Mouse (Mus musculus): ENCODE data around the gene Ajap1. TPM values are rescaled to one million over a fixed set of nuclear protein-coding genes. Genes with fewer than 3 reads are reported as not detected.

Ajap1 gene
- polyA plus RNA-seq, 1 experiment from 2014 or later, result 8.9 TPM

DNA sequence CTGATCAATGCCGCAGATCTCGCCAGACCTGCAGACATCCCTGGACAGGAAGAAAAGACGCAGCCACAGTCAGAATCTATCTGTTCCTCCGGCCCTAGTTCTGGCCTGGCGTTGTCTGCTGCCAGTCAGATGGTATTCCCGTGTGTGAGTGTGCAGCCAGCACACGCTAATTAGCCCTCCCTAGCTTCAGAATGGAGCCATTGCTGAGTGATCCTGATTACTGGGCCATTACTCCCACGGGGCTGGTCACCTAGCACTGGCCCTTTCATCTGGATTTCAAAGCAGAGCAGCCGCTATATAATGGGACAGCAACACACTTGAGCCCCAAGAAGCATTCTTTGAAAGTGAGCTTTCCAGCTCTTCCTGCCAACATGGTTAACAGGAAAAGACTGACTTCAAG lies 9.8 kb upstream of the Ajap1 start:
- WGBS, result 53% methylated on average over 9 of the region's 9 CpGs
- peaks cover 9% of the 10 kb centered on the region; the same call in 1 of the 2 replicates for H3K4me1 ChIP-seq (ENCODE audit: control insufficient read depth, insufficient read depth, low read length)
- H3K27me3 ChIP-seq (ENCODE audit: control insufficient read depth, insufficient read depth, low read length), result no peaks in the 10 kb centered on the region
- no peak overlapping the region for H3K27ac ChIP-seq (replicated peaks; ENCODE audit: low read depth, low read length)
- ATAC-seq (ENCODE audit: low FRiP score, low TSS enrichment) (no peak), DNase-seq (peak; percentile 56)
- H3K4me3 ChIP-seq (replicated peaks; ENCODE audit: low read depth, low read length), result no peak overlapping the region
- no peak overlapping the region for H3K9ac ChIP-seq (replicated peaks; ENCODE audit: low read length)
- no peaks in the 10 kb centered on the region for H3K9me3 ChIP-seq (ENCODE audit: control insufficient read depth, low read length)
- H3K4me2 ChIP-seq (ENCODE audit: low read length), result no peak overlapping the region
- no peaks in the 10 kb centered on the region for H3K36me3 ChIP-seq (ENCODE audit: control insufficient read depth, insufficient read depth, low read length)

DNA sequence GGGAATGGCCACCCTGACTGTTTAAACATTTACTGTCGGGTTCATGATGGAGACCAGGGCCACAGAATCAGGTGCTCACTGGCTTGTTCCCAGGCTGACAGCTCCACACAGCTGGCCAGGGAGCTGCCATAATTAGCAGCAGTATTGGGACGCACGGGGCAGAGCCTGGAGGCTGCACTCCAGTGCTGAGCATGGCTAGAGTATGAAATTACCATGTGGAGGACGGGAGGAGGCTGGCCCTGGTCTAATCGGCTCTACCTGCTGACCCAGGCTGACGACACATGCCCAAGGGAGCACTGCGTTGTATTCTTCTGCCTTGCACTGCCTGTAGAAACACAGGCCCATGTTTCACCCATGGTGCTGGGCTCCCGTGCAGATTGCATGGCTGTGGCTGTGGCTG lies 6.5 kb upstream of the Ajap1 start:
- no peak overlapping the region for H3K4me3 ChIP-seq (replicated peaks; ENCODE audit: low read depth, low read length)
- no peaks in the 10 kb centered on the region for H3K9me3 ChIP-seq (ENCODE audit: control insufficient read depth, low read length)
- no peaks in the 10 kb centered on the region for H3K27me3 ChIP-seq (ENCODE audit: control insufficient read depth, insufficient read depth, low read length)
- no peak overlapping the region for H3K9ac ChIP-seq (replicated peaks; ENCODE audit: low read length)
- 72% methylated on average over 8 of the region's 8 CpGs for WGBS
- H3K4me2 ChIP-seq (ENCODE audit: low read length), result no peak overlapping the region
- no peak overlapping the region for H3K27ac ChIP-seq (replicated peaks; ENCODE audit: low read depth, low read length)
- DNase-seq, result no peak
- H3K4me1 ChIP-seq (ENCODE audit: control insufficient read depth, insufficient read depth, low read length), result peaks cover 9% of the 10 kb centered on the region; the same call in 1 of the 2 replicates
- ATAC-seq (ENCODE audit: low FRiP score, low TSS enrichment), result no peak
- no peaks in the 10 kb centered on the region for H3K36me3 ChIP-seq (ENCODE audit: control insufficient read depth, insufficient read depth, low read length)

DNA sequence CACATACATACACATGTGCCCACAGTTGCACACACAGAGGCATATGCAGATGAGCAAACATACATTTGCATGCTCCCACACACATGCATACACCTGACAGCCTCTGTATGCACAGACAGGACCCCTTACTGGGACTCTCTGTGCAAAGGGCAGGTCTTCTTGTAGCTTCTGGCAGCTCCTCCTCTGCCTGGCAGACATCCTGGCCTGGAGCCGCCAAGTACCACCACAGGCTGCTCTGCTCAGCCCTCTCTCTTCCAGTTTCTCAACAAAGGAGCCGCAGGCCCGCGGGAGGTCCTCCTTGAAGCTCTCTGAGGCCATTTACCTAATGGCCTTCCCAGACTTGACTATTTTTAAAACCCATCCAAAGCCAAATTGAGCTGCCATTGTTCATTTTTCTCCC lies 3.3 kb upstream of the Ajap1 start:
- no peak for ATAC-seq (ENCODE audit: low FRiP score, low TSS enrichment)
- H3K4me1 ChIP-seq (ENCODE audit: control insufficient read depth, insufficient read depth, low read length), result peaks cover 17% of the 10 kb centered on the region; the same call in 1 of the 2 replicates

GRCm38 (mm10) chr4:153484392-153484791 lies 1.8 kb upstream of the Ajap1 start:
- H3K4me1 ChIP-seq (ENCODE audit: control insufficient read depth, insufficient read depth, low read length), result peaks cover 29% of the 10 kb centered on the region; the same call in 1 of the 2 replicates

More for the DNA sequence above, 3.3 kb upstream of the Ajap1 start:
- Histone ChIP-seq H3K36me3 (ENCODE audit: control insufficient read depth, insufficient read depth, low read length) (no peaks in the 10 kb centered on the region), H3K4me3 (replicated peaks; ENCODE audit: low read depth, low read length) (no peak overlapping the region), H3K27ac (replicated peaks; ENCODE audit: low read depth, low read length) (no peak overlapping the region), H3K27me3 (ENCODE audit: control insufficient read depth, insufficient read depth, low read length) (0 out of 2 replicates have a peak, but pooled peaks cover 3% of the 10 kb centered on the region), H3K9ac (replicated peaks; ENCODE audit: low read length) (no peak overlapping the region), H3K4me2 (ENCODE audit: low read length) (no peak overlapping the region), H3K9me3 (ENCODE audit: control insufficient read depth, low read length) (no peaks in the 10 kb centered on the region)
- WGBS, result 36% methylated on average over 4 of the region's 4 CpGs
- DNase-seq, result peak; percentile 33

DNA sequence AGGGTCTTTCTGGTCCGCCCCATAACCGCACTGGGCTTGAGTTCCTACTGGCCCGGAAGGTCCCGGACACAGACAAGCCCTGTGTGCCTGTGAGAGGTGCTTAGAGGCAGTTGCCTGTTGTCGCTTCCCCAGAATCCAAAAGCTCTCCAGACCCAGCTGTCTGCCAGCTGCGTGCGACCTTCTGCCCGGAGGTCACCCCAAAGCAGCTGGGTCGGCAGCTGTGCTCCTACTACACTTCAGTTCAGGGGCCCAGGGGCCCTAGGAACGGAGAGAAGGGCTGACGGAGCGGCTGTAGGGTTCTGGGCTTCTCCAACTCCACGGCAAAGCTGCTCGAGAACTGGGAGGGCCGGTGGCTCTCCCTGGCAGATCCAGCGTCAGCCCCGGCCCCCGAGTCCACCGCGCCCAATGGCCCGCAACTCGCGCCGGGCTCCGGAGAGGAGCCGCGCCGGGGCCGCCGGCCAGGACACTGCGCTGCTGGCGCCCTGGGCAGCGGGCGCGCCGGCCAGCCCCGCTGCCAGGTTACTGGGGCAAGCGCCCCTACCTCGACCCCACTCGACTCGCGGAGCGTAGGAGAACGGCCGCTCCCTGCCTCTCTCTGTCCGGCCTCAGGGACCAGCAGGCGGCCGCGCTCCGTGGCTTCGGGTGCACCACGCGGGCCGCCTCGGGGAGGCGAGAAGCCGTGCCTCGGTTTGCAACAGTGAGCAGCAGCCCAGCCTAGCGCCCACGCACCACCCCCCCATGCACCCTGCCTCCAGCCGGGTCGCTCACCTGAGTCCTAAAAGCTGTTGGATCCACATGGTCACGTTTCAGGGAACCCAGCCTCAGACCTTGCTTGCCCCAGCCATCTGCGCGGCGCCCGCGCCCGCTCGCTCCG lies 1.0 kb downstream of the Ajap1 start:
- H3K4me1 ChIP-seq (ENCODE audit: control insufficient read depth, insufficient read depth, low read length), result peaks cover 45% of the 10 kb centered on the region
- 0 out of 2 replicates have a peak, but pooled peaks cover 3% of the 10 kb centered on the region for H3K27me3 ChIP-seq (ENCODE audit: control insufficient read depth, insufficient read depth, low read length)

More at GRCm38 (mm10) chr4:153484392-153484791, 1.8 kb upstream of the Ajap1 start:
- 2% methylated on average over 7 of the region's 7 CpGs for WGBS
- Histone ChIP-seq H3K4me2 (ENCODE audit: low read length) (peak overlapping the region; percentile 91), H3K9ac (replicated peaks; ENCODE audit: low read length) (no peak overlapping the region), H3K36me3 (ENCODE audit: control insufficient read depth, insufficient read depth, low read length) (no peaks in the 10 kb centered on the region), H3K27me3 (ENCODE audit: control insufficient read depth, insufficient read depth, low read length) (0 out of 2 replicates have a peak, but pooled peaks cover 3% of the 10 kb centered on the region), H3K4me3 (replicated peaks; ENCODE audit: low read depth, low read length) (no peak overlapping the region), H3K9me3 (ENCODE audit: control insufficient read depth, low read length) (no peaks in the 10 kb centered on the region), H3K27ac (replicated peaks; ENCODE audit: low read depth, low read length) (no peak overlapping the region)
- ATAC-seq (ENCODE audit: low FRiP score, low TSS enrichment) (no peak), DNase-seq (peak; percentile 90)

DNA sequence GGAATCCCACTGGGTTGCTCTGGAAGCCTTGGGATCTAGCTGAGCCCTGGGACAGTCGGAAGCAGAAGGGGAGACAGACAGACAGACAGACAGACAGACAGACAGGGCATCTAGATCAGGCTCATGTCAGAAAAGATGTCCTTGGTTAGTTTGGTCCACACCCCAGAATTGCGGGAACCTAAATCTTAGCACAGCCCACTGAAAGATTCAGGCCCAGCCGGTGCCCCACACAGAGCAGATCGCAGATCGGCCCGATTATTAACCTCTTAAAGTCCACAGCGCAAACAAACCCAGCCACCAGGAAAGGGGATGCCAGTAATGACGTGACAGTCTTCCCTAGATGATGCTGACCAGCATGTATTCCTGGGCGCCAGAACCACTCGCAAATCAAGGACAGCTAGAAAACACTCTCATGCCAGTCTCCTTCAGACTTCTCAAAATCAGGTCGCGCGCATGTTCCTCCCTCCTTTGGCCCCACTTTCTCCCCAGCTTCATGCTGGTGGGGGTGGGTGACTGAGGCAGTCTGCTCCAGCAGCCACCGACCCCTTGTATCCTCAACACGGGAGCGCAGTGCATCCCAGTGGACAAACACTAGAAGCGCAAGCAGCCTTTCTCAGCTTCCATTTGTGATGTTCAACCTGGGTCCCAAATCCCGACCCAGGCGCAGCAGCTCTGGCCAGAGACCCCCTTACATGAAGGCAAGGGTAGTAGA lies 1.9 kb downstream of the Ajap1 start:
- Histone ChIP-seq H3K4me1 (ENCODE audit: control insufficient read depth, insufficient read depth, low read length) (peaks cover 45% of the 10 kb centered on the region), H3K9me3 (ENCODE audit: control insufficient read depth, low read length) (no peaks in the 10 kb centered on the region), H3K27me3 (ENCODE audit: control insufficient read depth, insufficient read depth, low read length) (0 out of 2 replicates have a peak, but pooled peaks cover 3% of the 10 kb centered on the region), H3K4me2 (ENCODE audit: low read length) (peak overlapping the region; percentile 91), H3K9ac (replicated peaks; ENCODE audit: low read length) (peak overlapping the region; percentile 84), H3K27ac (replicated peaks; ENCODE audit: low read depth, low read length) (peak overlapping the region; percentile 82), H3K36me3 (ENCODE audit: control insufficient read depth, insufficient read depth, low read length) (no peaks in the 10 kb centered on the region), H3K4me3 (replicated peaks; ENCODE audit: low read depth, low read length) (peak overlapping the region; percentile 67)
- WGBS, result under 1% methylated on average over 19 of the region's 19 CpGs
- peak; percentile 91 for DNase-seq
- ATAC-seq (ENCODE audit: low FRiP score, low TSS enrichment), result no peak

More for the DNA sequence above, 1.0 kb downstream of the Ajap1 start:
- under 1% methylated on average over 71 of the region's 71 CpGs for WGBS
- Histone ChIP-seq H3K36me3 (ENCODE audit: control insufficient read depth, insufficient read depth, low read length) (no peaks in the 10 kb centered on the region), H3K4me2 (ENCODE audit: low read length) (peak overlapping the region; percentile 91), H3K9me3 (ENCODE audit: control insufficient read depth, low read length) (no peaks in the 10 kb centered on the region), H3K27ac (replicated peaks; ENCODE audit: low read depth, low read length) (peak overlapping the region; percentile 82), H3K9ac (replicated peaks; ENCODE audit: low read length) (peak overlapping the region; percentile 84), H3K4me3 (replicated peaks; ENCODE audit: low read depth, low read length) (peak overlapping the region; percentile 67)
- ATAC-seq (ENCODE audit: low FRiP score, low TSS enrichment) (0 out of 2 replicates have a peak, but pooled peaks have one; percentile 14), DNase-seq (peak; percentile 59)

- WGBS, result 12% methylated on average over 8 of the region's 8 CpGs
- peaks cover 45% of the 10 kb centered on the region for H3K4me1 ChIP-seq (ENCODE audit: control insufficient read depth, insufficient read depth, low read length)
- H3K4me2 ChIP-seq (ENCODE audit: low read length), result peak overlapping the region; percentile 91
Measured at GRCm38 (mm10) chr4:153479144-153479543, 3.5 kb downstream of the Ajap1 start.

DNA sequence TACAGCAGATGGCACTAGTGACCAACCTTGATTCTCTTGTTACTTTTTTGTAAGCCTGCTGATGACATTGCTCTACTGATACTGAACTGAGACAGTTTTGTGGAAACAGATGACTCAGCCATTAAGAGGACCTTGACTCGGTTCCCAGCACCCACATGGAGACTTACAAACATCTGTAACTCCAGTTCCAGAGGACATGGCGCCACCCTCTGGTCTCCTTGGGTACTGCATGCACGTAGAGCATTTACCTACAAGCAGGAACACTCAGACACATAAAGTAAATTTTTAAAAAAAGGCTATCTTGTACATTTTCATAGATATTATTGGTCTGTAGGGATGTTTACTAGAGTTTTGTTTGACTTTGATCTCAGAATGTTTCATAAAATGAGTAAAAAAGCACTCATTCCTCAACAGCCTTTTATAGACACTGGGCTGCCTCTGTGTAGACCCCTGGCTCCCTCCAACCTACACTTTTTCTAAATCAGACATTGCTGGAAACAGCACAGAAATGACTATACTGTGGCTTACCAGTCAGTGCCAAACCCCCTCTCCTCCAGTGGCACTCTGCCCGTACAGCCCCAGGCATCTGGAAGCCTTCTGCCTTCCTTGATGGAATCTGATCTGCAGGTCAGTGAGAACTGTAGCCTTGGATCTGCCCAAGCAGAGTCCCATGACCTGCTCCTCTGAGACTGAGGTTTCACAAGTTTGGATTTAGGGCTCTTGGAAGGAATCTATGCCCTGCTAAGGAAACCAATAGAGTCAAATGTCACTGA lies 8.9 kb downstream of the Ajap1 start:
- Histone ChIP-seq H3K4me1 (ENCODE audit: control insufficient read depth, insufficient read depth, low read length) (peaks cover 8% of the 10 kb centered on the region), H3K36me3 (ENCODE audit: control insufficient read depth, insufficient read depth, low read length) (peaks cover 14% of the 10 kb centered on the region; the same call in 1 of the 2 replicates), H3K27me3 (ENCODE audit: control insufficient read depth, insufficient read depth, low read length) (no peaks in the 10 kb centered on the region), H3K4me3 (replicated peaks; ENCODE audit: low read depth, low read length) (no peak overlapping the region), H3K4me2 (ENCODE audit: low read length) (no peak overlapping the region), H3K9ac (replicated peaks; ENCODE audit: low read length) (no peak overlapping the region), H3K9me3 (ENCODE audit: control insufficient read depth, low read length) (peaks cover 8% of the 10 kb centered on the region), H3K27ac (replicated peaks; ENCODE audit: low read depth, low read length) (no peak overlapping the region)
- DNase-seq (no peak), ATAC-seq (ENCODE audit: low FRiP score, low TSS enrichment) (no peak)
- 83% methylated on average over 4 of the region's 4 CpGs for WGBS

More at GRCm38 (mm10) chr4:153479144-153479543, 3.5 kb downstream of the Ajap1 start:
- peak overlapping the region; percentile 84; the same call in 1 of the 2 replicates for H3K9ac ChIP-seq (replicated peaks; ENCODE audit: low read length)
- DNase-seq (peak; percentile 46), ATAC-seq (ENCODE audit: low FRiP score, low TSS enrichment) (no peak)
- H3K4me3 ChIP-seq (replicated peaks; ENCODE audit: low read depth, low read length), result peak overlapping the region; percentile 67
- peak overlapping the region; percentile 49 for H3K27ac ChIP-seq (replicated peaks; ENCODE audit: low read depth, low read length)
- H3K9me3 ChIP-seq (ENCODE audit: control insufficient read depth, low read length), result no peaks in the 10 kb centered on the region
- H3K27me3 ChIP-seq (ENCODE audit: control insufficient read depth, insufficient read depth, low read length), result 0 out of 2 replicates have a peak, but pooled peaks cover 3% of the 10 kb centered on the region
- no peaks in the 10 kb centered on the region for H3K36me3 ChIP-seq (ENCODE audit: control insufficient read depth, insufficient read depth, low read length)

All from midbrain, embryonic 14.5 days (tissue).